Mouse (Mus musculus) limb, embryonic 14.5 days (tissue): ENCODE data around the gene Glis2. TPM values are rescaled to one million over a fixed set of nuclear protein-coding genes. Genes with fewer than 3 reads are reported as not detected.

ENCODE experiments used
- ATAC-seq: fragments of 200-750 bp; cut with Nextera tagmentation; 2 replicates; pipeline ENCODE4 v1.8.0; 2017; ENCODE audit warnings: low read depth, moderate number of reproducible peaks, moderate TSS enrichment; ENCODE audit not compliant: low FRiP score
- DNase-seq: peaks from one replicate; pipeline ENCODE4 v3.0.0-alpha.2; 2015; ENCODE audit warnings: low spot score
- H3K27ac ChIP-seq: fragments of 300-500 bp; sonication (generic); replicated peaks from 2 replicates; pipeline ENCODE4 v1.5.1; 2014; ENCODE audit warnings: low read depth, mild to moderate bottlenecking, low read length, moderate library complexity, mixed read lengths
- H3K27me3 ChIP-seq: fragments of 300-500 bp; sonication (generic); 2 replicates; pipeline ENCODE4 v1.6.1; 2014; ENCODE audit warnings: low read length, mixed read lengths; ENCODE audit not compliant: control insufficient read depth, insufficient read depth
- H3K36me3 ChIP-seq: fragments of 300-500 bp; sonication (generic); 2 replicates; pipeline ENCODE4 v1.6.1; 2014; ENCODE audit warnings: mild to moderate bottlenecking, low read length, moderate library complexity, mixed read lengths; ENCODE audit not compliant: control insufficient read depth, insufficient read depth
- H3K4me1 ChIP-seq: fragments of 300-500 bp; sonication (generic); 2 replicates; pipeline ENCODE4 v1.6.1; 2014; ENCODE audit warnings: antibody characterized with exemption, low read length, mixed read lengths; ENCODE audit not compliant: control insufficient read depth, insufficient read depth
- H3K4me2 ChIP-seq: fragments of 300-500 bp; sonication (generic); replicated peaks from 2 replicates; pipeline ENCODE4 v1.6.1; 2014; ENCODE audit warnings: low read depth, mild to moderate bottlenecking, low read length, moderate library complexity; ENCODE audit not compliant: severe bottlenecking
- H3K4me3 ChIP-seq: fragments of 300-500 bp; sonication (generic); replicated peaks from 2 replicates; pipeline ENCODE4 v1.5.1; 2014; ENCODE audit warnings: low read length
- H3K9ac ChIP-seq: fragments of 300-500 bp; sonication (generic); 2 replicates; pipeline ENCODE4 v1.6.1; 2014; ENCODE audit warnings: mild to moderate bottlenecking, low read depth, low read length, moderate library complexity; ENCODE audit not compliant: severe bottlenecking
- H3K9me3 ChIP-seq: fragments of 300-500 bp; sonication (generic); 2 replicates; pipeline ENCODE4 v1.6.1; 2016; ENCODE audit warnings: low read length; ENCODE audit not compliant: control insufficient read depth
- POLR2A ChIP-seq: fragments of 200-500 bp; IDR thresholded peaks from 2 replicates; pipeline ENCODE4 v1.8.0; 2012; ENCODE audit warnings: inconsistent platforms, mild to moderate bottlenecking, moderate library complexity, borderline replicate concordance; ENCODE audit not compliant: insufficient read depth, insufficient read length; ENCODE audit errors: extremely low read depth
- WGBS: fragments of 180-500 bp; shearing (Covaris S2); extraction: QIAGEN DNeasy Blood & Tissue Kit; methylation state at CpG from one replicate; pipeline ENCODE4 v1.1.7; 2014; 5-methylcytosine and 5-hydroxymethylcytosine counted together
- polyA plus RNA-seq, 2 experiments: library from polyadenylated mRNA; depleted of rRNA in 1 of 2; stranded (reverse) in 1 of 2; unstranded in 1 of 2; fragments of >200 nt; fragmentation: Nextera tagmentation in 1 of 2; extraction: Ambion mirVana in 1 of 2; gene quantifications; 2 replicates each; pipeline versions ENCODE4 v1.2.1 to v1.2.3; 2012 to 2014

Gene Glis2
- polyA plus RNA-seq, 2 experiments: 45.9 to 83.8 TPM

- Histone ChIP-seq H3K4me2 (peak overlapping the region; percentile 65), H3K4me3 (peak overlapping the region; percentile 76), H3K9ac (peak overlapping the region; percentile 84), H3K27ac (peak overlapping the region; percentile 85), H3K9me3 (no peaks in the 10 kb centered on the region), H3K27me3 (no peaks in the 10 kb centered on the region), H3K4me1 (peaks cover 44% of the 10 kb centered on the region), H3K36me3 (peaks cover 17% of the 10 kb centered on the region)
- DNase-seq (peak; percentile 44), ATAC-seq (peak; percentile 6)
- 2% methylated on average over 17 of the region's 17 CpGs for WGBS
- TF ChIP-seq POLR2A: no peak
These were observed 45.9 kb downstream of the Glis2 start for GRCm38 (mm10) chr16:4640267-4641005.

GRCm38 (mm10) chr16:4641119-4641838, 46.8 kb downstream of the Glis2 start:
- Histone ChIP-seq H3K4me1 (peaks cover 51% of the 10 kb centered on the region), H3K4me3 (peak overlapping the region; percentile 76), H3K9ac (peak overlapping the region; percentile 84), H3K9me3 (no peaks in the 10 kb centered on the region), H3K27me3 (no peaks in the 10 kb centered on the region), H3K27ac (peak overlapping the region; percentile 85), H3K4me2 (peak overlapping the region; percentile 65), H3K36me3 (peaks cover 24% of the 10 kb centered on the region)
- no peak for TF ChIP-seq POLR2A
- WGBS: 32% methylated on average over 3 of the region's 3 CpGs
- DNase-seq (no peak), ATAC-seq (no peak)

- Histone ChIP-seq H3K36me3 (peaks cover 29% of the 10 kb centered on the region), H3K27me3 (no peaks in the 10 kb centered on the region), H3K4me1 (peaks cover 60% of the 10 kb centered on the region), H3K9ac (peak overlapping the region; percentile 49), H3K4me2 (peak overlapping the region; percentile 65), H3K4me3 (peak overlapping the region; percentile 76), H3K9me3 (no peaks in the 10 kb centered on the region), H3K27ac (peak overlapping the region; percentile 76)
- DNase-seq: peak; percentile 74
- no peak for TF ChIP-seq POLR2A
- WGBS: 27% methylated on average over 13 of the region's 13 CpGs
- ATAC-seq: peak; percentile 42; the same call in 1 of the 2 replicates
These were observed 47.7 kb downstream of the Glis2 start for GRCm38 (mm10) chr16:4642190-4642589.

- peaks cover 68% of the 10 kb centered on the region for H3K4me1 ChIP-seq
- no peaks in the 10 kb centered on the region for H3K9me3 ChIP-seq
- ATAC-seq (no peak), DNase-seq (no peak)
- peak overlapping the region; percentile 76 for H3K4me3 ChIP-seq
- peak overlapping the region; percentile 65 for H3K4me2 ChIP-seq
- H3K27me3 ChIP-seq: no peaks in the 10 kb centered on the region
- WGBS: 69% methylated on average over 6 of the region's 6 CpGs
- peaks cover 36% of the 10 kb centered on the region for H3K36me3 ChIP-seq
- TF ChIP-seq POLR2A: no peak
- peak overlapping the region; percentile 49 for H3K9ac ChIP-seq
- H3K27ac ChIP-seq: peak overlapping the region; percentile 76
These were observed 48.4 kb downstream of the Glis2 start for GRCm38 (mm10) chr16:4642937-4643336.

GRCm38 (mm10) chr16:4643670-4644419, 49.3 kb downstream of the Glis2 start:
- Histone ChIP-seq H3K4me3 (no peak overlapping the region), H3K27me3 (no peaks in the 10 kb centered on the region), H3K4me2 (peak overlapping the region; percentile 65), H3K9me3 (no peaks in the 10 kb centered on the region), H3K36me3 (peaks cover 45% of the 10 kb centered on the region), H3K9ac (no peak overlapping the region; the same call in 1 of the 2 replicates), H3K27ac (peak overlapping the region; percentile 76), H3K4me1 (peaks cover 72% of the 10 kb centered on the region)
- DNase-seq (peak; percentile 43), ATAC-seq (no peak)
- no peak for TF ChIP-seq POLR2A
- WGBS: 54% methylated on average over 11 of the region's 11 CpGs
